Mouse (Mus musculus): ENCODE measurements around the gene Adipor1.

GRCm38 (mm10) chr1:134408080-134408479, 7.1 kb upstream of the Adipor1 start:
- no peak for TF ChIP-seq POLR2A (IDR thresholded peaks at IDR 0.05; ENCODE audit: low read depth, low read length)
- no peak for TF ChIP-seq CTCF (IDR thresholded peaks at IDR 0.05; ENCODE audit: extremely low read depth, insufficient read depth, insufficient read length, insufficient replicate concordance)

All from spleen, adult 2 months (tissue).